Mouse (Mus musculus) fibroblast of lung, adult 2 months (primary cell): Measurements from ENCODE around the gene Pdcd7.

Experiments used
- DNase-seq: peaks from one replicate; pipeline ENCODE4 v3.0.0-alpha.2; 2011; ENCODE audit warnings: low read depth

The Pdcd7 gene

GRCm38 (mm10) chr9:65398279-65398678, 52.4 kb downstream of the Pdcd7 start, which contains the start of gene Rasl12:
Gene Rasl12, plus strand, starts transcription at chr9:65398506.
- no peak for DNase-seq

GRCm38 (mm10) chr9:65399934-65400333, 54.0 kb downstream of the Pdcd7 start:
- DNase-seq = no peak

GRCm38 (mm10) chr9:65404331-65405183, 58.7 kb downstream of the Pdcd7 start:
- DNase-seq = peak; percentile 34

- no peak for DNase-seq
These were observed 59.2 kb downstream of the Pdcd7 start for GRCm38 (mm10) chr9:65405184-65405449.

- DNase-seq = no peak
These were observed 61.4 kb downstream of the Pdcd7 start for GRCm38 (mm10) chr9:65407327-65407726.

GRCm38 (mm10) chr9:65407861-65408260, 62.0 kb downstream of the Pdcd7 start:
- DNase-seq = no peak

GRCm38 (mm10) chr9:65408871-65409295, 63.0 kb downstream of the Pdcd7 start:
- DNase-seq = peak; percentile 49
